Mouse (Mus musculus) CH12.LX (cell line): ENCODE data around the gene Ppp2r2c.
A peak's percentile ranks its signal among the peaks of the same experiment; 100 is the strongest.

Experiments
- BHLHE40 ChIP-seq: IDR thresholded peaks from 2 replicates; pipeline ENCODE4 v1.6.1; 2011; ENCODE audit warnings: mild to moderate bottlenecking, low read depth, low read length, improper control_type of control experiment
- CHD2 ChIP-seq: IDR thresholded peaks from 2 replicates; pipeline ENCODE4 v1.6.1; 2011; ENCODE audit warnings: low read length, improper control_type of control experiment
- CTCF ChIP-seq, 2 experiments: IDR thresholded peaks in 1 of 2; conservative IDR thresholded peaks in 1 of 2; 2 replicates each; pipeline ENCODE4 v1.5.1; 2011 to 2012; ENCODE audit warnings: low read depth in 2 of 2, low read length in 2 of 2, improper control_type of control experiment in 1 of 2, inconsistent platforms in 1 of 2, mild to moderate bottlenecking in 1 of 2, moderate library complexity in 1 of 2
- EP300 ChIP-seq: IDR thresholded peaks from 2 replicates; pipeline ENCODE4 v1.6.1; 2011; ENCODE audit warnings: low read length, improper control_type of control experiment
- KAT2A ChIP-seq: IDR thresholded peaks from 2 replicates; pipeline ENCODE4 v1.6.1; 2012; ENCODE audit warnings: low read length, improper control_type of control experiment, inconsistent platforms; ENCODE audit not compliant: insufficient replicate concordance
- MAFK ChIP-seq: IDR thresholded peaks from 2 replicates; pipeline ENCODE4 v1.6.1; 2011; ENCODE audit warnings: low read length, improper control_type of control experiment; ENCODE audit not compliant: insufficient replicate concordance
- POLR2A ChIP-seq: IDR thresholded peaks from 2 replicates; pipeline ENCODE4 v1.6.1; 2011; ENCODE audit warnings: low read depth, mild to moderate bottlenecking, improper control_type of control experiment, low read length
- SIN3A ChIP-seq: IDR thresholded peaks from 2 replicates; pipeline ENCODE4 v1.6.1; 2012; ENCODE audit warnings: low read length, improper control_type of control experiment, inconsistent platforms
- TBP ChIP-seq: conservative IDR thresholded peaks from 2 replicates; pipeline ENCODE4 v1.6.1; 2011; ENCODE audit warnings: low read depth, low read length, improper control_type of control experiment
- UBTF ChIP-seq: IDR thresholded peaks from 2 replicates; pipeline ENCODE4 v1.6.1; 2012; ENCODE audit warnings: low read depth, mild to moderate bottlenecking, inconsistent platforms, low read length, improper control_type of control experiment, moderate library complexity
- USF1 ChIP-seq: IDR thresholded peaks from 2 replicates; pipeline ENCODE4 v1.6.1; 2014; ENCODE audit warnings: low read depth, mild to moderate bottlenecking, inconsistent platforms, low read length, improper control_type of control experiment
- ZC3H11A ChIP-seq: IDR thresholded peaks from 2 replicates; pipeline ENCODE4 v1.6.1; 2012; ENCODE audit warnings: low read depth, mild to moderate bottlenecking, inconsistent platforms, low read length, improper control_type of control experiment
- ZMIZ1 ChIP-seq: IDR thresholded peaks from 2 replicates; pipeline ENCODE4 v1.6.1; 2012; ENCODE audit warnings: low read depth, mild to moderate bottlenecking, inconsistent platforms, low read length, improper control_type of control experiment

- TF ChIP-seq POLR2A, result no peak
- TF ChIP-seq KAT2A, result no peak
- TF ChIP-seq EP300, result peak; percentile 29; the same call in 1 of the 2 replicates
- no peak for TF ChIP-seq ZMIZ1
- TF ChIP-seq MAFK, result no peak
- TF ChIP-seq SIN3A, result no peak
- no peak for TF ChIP-seq TBP
- no peak for TF ChIP-seq CHD2
- no peak for TF ChIP-seq CTCF (conservative IDR thresholded peaks at IDR 0.05 in 1 of 2, IDR thresholded peaks at IDR 0.05 in 1 of 2; ENCODE audit: low read depth in 2 of 2, low read length in 2 of 2)
- no peak for TF ChIP-seq BHLHE40
- no peak for TF ChIP-seq USF1
- TF ChIP-seq ZC3H11A, result no peak
- no peak for TF ChIP-seq UBTF
Measured at GRCm38 (mm10) chr5:36904703-36905102, 36.4 kb downstream of the Ppp2r2c start.
